Mouse (Mus musculus) kidney, postnatal 14 days (tissue): ENCODE data around the gene Angpt4.
A peak's percentile ranks its signal among the peaks of the same experiment; 100 is the strongest.

Source experiments
- DNase-seq: peaks from one replicate; pipeline ENCODE4 v3.0.0; 2022; ENCODE audit warnings: mixed read lengths

Angpt4 gene

DNA sequence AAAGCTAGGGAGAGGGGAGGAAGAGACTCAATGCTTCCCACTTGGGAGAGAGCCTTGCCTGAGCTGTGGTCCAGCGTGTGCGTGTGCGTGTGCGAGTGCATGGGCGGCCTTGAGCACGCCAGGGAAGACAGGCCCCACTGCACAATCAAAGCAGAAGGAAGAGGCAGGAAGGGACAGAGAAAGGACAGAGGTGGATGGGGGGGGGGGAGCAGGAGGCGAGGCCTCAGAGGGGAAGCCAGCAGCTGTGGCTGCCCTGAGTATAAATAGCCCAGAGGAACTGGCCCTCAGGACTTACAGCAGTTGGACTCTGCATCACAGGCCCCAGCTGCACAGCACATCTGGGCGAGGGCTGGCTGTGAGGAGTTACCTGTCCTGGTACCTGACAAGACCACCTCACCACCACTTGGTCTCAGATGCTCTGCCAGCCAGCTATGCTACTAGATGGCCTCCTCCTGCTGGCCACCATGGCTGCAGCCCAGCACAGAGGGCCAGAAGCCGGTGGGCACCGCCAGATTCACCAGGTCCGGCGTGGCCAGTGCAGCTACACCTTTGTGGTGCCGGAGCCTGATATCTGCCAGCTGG lies at the start of gene Angpt4:
Gene Angpt4, plus strand, starts transcription at position 292 of the 582 bp plus-strand sequence.
- no peak for DNase-seq

DNA sequence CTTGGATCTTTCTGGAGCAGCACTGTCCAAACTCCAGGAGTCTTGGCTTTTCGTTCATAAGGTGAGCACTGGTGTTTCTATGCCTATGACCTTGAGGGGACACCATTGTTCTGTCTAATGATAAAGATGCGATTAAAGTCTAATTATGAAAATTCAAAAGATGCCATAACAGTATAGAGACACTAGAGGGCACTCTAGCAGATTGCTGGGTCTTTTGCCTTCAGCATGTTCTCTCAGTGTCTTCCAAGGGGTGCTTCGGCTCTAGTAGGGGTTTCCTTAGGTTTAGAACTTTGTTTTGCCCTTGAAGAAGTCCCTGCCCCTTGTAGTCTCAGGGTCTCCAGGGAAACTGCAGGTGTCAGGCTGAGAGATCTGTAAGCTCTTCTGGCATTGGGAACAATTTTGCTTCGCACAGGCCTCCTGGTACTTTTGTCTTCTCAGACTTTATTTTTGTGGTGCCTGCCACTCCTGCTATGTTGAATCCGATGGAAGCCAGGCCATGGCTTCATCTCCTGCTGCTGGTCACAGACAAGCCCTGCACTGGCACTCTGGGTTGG lies 48.7 kb upstream of the Angpt4 start:
- DNase-seq: no peak

DNA sequence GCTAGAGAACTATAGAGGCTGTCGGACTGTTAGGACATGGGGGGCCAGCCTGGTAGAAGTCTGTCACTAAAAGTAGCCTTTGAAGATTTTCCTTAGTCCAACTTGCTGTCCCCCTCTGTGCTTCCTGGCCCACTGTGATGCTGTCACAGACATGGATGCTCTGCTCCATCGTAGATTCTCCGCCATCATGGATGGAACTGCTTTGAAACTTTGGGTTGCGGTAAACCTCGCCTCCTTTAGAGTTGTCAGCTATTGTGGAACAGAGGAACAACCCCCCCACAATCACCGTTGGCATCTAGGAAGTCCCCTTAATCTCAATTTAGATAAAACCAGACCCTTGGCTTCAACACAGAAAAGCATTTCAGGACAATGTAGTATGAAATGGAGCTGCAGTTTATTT lies 46.1 kb upstream of the Angpt4 start:
- no peak for DNase-seq

DNA sequence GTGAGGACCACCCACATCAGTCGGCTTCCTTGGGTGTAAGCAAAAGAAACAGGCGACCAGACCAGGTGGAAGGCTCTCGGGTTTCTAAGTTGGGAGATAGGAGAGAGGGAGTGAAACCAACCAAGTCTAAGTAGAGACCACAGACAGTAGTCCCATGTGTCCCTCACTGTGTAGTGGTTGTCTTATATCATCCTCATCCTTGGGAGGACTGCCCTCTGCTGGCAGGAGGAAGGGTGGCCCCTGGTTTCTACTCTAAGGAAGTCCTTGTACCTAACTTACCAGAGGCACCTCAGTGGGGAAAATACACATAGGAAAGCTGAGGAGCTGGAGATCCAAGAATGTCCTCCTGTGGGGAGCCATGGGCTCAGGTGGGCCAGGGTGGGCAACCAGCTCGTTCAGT lies 44.5 kb upstream of the Angpt4 start:
- peak; percentile 53 for DNase-seq

DNA sequence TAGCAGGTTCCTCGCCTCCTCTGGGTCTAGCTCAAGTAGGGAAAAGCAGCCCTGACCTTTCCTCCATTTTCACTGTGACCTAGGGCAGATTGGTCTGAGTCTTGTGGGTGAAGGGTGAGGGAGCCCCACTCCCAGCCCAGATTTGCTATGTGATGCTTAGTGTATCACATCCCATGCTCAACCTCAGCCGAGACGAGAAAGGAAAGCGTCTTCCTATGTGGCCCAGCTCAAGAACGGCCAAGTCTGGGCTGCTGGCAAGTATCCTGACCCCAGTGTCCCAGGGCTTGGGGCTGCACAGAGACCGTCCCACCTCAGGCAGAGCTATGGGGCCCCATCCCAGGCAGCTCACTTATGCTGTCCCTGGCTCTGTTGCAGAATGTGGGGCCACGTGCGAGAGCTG lies 42.8 kb upstream of the Angpt4 start:
- no peak for DNase-seq

DNA sequence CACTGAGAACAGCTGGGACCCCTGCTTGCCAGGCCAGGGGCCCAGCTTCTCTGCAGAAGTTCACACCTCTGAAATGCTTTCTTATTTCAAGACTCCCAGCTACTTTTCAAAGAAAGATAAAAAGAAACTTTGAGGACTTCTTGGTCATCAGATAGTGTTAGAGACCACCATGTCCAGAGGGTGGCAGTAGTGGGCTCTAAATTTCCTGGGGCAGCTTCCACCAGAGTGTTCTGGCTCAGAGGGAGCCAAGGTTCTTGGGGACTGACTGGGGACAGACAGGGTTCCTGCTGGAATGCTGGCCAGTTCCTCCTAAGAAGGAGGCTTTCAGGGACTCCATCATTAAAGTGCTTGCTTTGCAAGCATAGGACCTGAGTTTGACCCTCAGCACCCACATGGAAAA lies 36.5 kb upstream of the Angpt4 start:
- DNase-seq: peak; percentile 37

DNA sequence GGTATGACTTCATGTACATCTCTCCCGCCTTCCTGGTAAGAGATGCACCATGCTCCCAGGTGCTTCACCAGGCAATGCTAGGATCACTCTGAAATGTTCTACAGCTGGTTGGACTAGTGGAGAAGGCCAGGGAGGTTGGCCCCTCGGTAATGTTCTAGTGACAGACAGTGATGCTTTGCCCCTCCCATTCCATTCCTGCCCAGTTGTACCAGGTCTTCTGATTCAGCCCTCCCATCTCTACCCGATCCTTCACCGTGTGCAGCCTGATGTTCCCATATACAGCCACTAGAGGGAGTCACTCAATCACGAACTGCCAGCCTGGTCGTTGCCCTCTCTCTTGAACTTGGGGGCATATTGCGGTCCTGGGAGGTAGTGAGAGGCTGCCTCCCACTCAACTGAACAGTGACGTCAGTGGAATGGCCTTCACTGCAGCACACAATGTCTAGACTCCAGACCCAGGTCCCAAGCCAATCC lies 35.0 kb upstream of the Angpt4 start:
- DNase-seq: peak; percentile 62

DNA sequence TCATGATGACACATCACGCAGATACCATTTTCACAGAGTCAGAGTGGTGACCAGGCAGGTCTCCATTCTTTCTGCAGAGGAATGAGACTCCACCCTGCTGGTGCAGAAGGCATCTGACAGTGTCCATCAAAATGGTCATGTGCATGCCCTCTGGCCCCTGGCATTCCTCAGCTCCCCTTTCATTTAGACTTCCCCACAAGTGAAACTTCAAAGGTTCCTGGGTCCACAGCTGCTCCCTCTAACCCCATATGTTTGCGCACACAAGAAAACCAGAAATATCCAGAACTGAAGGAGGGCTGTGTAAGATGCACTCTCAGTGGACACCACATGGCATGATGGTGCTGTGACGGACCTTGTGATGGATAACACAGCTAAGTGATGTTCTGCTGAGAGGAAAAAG lies 32.4 kb upstream of the Angpt4 start:
- no peak for DNase-seq

DNA sequence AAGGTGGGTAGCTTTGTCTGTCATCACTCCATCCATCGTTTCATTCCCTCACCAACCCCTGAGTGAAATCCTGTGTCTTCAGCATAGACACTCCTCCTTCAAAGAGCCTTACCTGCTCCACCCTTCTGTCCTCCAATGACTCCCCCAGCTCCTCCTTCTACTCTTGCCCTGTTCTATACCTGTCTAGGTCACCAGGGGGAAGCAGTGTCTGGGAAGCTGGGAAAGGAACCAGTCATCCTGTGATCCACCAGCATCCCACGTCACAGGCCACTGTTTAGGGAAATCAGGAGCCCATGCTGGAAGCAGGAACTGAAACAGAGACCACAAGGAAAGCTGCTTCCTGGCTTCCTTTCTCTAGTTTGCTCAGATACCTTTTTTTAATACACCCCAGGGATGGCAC lies 31.2 kb upstream of the Angpt4 start:
- DNase-seq: peak; percentile 21

DNA sequence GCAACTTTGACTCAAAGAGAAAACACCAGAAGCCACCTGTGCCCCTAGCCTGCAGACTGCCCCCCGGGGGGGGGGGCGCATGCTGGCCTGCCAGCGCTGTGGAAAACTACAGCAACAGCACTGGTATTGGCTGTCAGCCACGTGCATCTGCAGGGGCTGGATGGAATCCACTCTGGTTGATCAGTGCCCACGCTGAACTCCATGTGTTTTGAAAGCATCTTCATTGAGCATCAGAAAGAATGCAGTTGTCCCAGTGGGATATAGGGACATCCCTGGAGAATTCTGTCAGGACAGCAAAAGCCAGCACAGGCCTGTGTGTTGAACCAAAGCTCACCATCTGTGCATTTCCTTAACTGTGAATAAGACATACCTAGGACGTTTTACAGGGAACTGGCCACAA lies 20.0 kb upstream of the Angpt4 start:
- DNase-seq: no peak

DNA sequence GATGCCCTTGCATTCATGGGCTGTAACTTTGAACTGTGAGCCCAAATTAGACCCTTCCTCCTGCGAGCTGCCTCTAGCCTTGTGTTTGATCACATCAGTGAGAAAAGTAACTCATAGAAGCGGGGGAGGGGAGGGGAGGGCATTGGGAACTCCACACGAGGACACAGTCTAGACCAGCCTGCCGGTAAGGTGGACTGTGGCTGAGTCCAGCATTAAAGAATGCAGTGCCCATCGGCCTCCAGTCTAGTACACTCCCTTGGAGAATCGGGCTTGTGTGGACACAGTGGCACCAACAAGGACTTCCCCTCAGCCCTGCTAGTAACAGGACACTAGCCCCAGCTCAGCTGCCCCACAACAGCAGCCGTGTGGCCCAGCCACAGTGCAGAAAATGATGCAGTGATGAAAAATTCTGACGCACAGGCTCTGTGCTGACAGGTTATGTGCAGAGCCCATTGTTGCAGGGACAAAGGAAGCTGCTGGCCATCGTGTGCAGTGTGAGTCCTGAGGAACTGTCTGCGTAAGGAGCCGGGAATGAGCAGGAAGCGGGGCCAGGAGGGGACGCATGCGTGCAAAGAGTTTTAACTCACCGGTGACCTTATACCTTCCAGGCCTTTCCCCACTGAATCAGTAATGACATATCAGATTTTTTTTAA lies 17.8 kb upstream of the Angpt4 start:
- no peak for DNase-seq

DNA sequence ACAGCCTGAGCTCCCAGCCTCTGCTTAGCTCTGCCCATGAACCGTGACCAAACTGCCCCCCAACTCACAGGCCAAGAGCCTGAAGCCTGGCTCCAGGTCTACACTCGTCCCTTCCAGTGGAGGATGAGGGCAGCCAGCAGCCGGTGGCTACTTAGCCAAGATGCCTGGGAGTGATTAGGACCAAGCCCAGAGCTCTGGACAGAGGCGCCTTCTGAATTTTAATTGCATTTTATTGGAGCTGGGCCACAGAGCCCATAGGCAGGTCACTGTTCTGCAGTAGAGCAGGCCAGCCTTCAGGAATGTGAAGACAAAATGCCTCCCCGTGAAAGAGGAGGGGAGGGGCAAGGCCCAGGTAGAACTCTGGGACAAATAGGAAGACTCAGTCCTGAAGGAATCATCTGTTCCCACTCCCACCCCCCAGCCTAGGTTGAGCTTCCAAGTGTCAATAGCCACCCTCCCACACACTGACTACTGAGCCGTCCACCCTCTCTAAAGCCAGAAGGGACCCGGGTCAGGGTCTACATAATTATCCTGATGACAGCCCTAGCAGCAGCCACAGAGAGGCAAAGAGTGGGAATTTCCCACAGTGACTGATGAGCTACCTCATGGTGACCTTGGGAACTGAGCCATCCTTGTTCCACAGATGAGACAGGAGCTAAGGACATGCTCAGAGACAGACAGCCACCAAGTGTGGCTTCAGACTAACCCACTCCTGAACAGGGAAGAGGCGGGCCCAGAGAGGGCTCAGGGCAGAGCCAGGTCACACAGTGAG lies 16.6 kb upstream of the Angpt4 start:
- peak; percentile 62 for DNase-seq

DNA sequence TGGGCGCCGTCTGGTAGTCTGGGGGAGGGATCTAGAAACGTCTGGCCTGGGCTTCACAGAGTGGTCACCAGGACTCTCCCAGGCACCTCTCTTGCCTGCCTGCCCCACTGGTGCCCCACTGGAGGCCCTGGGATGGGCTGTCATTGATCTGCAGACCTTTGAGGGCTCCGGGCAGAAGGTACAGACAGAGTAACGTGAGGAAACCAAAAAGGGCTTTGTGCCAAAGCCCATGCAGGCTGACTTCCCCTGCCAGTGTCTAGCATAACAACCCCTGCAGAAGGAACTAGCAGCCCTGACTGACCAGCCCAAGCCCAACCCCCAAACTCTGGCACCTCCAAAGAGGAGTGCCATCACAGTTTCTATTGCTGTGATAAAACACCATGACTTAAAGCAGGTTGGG lies 15.1 kb upstream of the Angpt4 start:
- no peak for DNase-seq

DNA sequence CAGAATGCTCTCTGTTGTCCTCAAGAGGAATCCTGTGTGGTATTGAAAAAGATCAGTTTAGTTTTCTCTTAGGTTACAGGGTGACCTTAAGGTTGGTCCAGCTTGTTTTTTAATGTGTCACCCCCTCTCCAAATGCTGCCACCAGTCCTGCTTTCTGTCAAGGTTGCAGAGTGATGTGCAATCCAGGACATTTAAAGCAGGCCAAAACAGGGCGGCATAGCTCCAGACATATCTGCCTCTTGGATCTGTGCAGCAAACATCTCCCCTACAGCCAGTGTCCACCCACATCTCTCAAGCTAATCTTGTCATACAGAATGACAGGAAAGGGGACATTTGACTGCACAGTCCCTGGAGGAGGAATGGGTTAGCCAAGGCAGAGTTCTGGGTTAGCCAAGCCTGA lies 12.9 kb upstream of the Angpt4 start:
- DNase-seq: no peak

DNA sequence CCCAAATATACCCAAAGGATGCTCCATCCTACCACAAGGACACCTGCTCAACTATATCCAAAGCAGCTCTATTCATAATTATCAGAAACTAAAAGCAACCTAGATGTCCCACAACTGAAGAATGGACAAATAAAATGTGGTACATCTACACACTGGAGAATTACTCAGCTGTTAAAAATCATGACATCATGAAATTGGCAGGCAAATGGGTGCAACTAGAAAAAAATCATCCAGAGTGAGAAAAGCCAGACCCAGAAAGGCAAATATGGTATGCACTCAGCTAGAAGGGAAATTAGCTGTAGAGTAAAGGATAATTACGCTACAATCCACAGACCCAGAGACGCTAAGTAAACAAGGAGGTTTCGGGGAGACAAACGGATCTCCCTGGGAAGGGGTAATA lies 10.2 kb upstream of the Angpt4 start:
- DNase-seq: no peak

DNA sequence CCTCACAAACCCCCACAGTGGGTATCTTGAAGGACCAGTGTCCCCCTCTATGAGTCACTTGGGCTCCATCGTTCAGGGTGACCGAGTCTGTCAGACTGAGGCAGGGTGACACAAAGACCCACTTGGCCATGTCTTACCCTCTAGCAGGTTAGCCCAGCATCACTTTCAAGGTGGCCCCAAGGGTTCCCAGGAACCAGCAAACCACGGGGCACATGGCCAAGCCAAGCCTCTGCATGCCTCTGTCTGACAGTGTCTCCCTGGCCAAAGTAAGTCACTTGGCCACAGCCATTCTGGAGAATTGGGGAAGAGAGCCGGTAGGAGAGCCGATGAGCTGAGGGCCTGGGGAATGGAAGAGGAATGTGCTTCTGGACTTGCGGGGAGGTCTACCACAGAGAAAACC lies 7.7 kb upstream of the Angpt4 start:
- no peak for DNase-seq

DNA sequence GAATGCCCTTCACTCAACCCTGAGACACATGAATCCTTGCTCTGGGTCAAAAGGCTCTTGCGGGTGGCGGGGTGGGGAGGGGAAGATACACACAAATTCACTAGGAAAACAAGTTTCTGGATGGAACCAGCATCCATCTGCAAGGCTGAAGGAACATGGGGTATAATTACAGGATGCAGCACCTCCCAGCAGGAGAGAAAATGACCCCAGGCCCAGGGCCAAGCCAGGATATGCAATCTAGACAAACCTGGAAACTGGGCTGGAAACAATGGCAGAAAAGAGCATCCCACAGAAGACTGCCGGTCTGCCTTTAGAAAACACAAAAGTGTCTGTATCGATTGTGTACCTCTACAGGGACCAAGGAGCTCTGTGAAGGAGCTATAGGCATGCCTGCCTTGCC lies 7.1 kb upstream of the Angpt4 start:
- no peak for DNase-seq

DNA sequence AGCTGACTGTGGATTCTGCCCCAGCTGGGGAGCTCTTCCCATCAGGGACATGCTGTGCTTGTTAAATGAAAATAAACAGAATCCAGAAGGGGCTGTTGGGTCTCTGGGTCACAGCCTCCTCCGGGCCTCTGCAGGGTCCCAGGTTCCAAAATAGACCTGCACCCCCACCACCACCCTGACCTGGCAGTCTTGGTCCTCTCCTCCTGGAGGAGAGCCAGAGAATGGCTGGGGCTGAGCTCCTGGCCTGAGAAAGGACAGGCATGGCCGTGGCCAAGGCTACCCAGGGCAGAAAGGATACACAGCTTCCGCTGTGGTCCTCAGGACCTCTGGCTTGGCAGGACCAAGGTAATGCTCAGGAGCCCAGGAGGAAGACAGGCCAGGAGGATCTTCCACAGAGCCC lies 6.4 kb upstream of the Angpt4 start:
- DNase-seq: no peak

DNA sequence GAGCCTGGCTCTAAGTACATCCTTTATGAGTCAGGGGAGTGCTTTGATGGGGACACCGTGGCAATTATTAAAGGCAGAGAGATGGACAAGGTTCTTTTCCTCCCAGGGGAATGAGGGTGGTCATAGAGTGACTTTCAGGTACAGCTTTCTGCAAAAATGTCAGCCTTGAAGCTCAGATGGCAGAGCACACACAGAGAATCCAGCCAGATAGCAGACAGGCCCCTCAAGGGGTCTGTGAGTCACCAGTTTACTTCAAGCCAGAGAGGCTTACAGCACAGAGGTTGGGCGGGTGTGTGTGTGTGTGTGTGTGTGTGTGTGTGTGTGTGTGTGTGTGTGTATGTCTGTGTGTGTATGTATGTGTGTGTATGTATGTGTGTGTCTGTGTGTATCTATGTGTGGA lies 4.0 kb upstream of the Angpt4 start:
- no peak for DNase-seq

DNA sequence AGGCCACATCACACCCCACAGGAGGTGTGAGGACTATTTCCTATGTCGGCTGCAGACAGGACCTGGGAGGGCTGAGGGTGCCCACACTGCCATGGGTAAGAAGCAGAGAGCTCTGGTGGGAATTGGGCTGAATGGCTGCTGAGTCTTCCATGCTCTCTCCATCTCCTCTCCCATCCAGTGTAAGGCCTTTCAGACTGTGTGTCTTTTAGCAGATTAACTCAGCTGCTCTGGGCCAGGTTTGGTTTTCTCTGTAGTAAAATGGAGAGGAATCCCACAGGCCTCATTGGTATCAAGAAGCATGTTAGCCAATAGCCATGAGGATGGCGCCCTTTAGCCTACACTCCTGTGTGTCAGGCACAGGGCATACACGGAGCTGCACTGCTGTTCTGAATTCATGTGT lies 1.6 kb upstream of the Angpt4 start:
- DNase-seq: no peak

DNA sequence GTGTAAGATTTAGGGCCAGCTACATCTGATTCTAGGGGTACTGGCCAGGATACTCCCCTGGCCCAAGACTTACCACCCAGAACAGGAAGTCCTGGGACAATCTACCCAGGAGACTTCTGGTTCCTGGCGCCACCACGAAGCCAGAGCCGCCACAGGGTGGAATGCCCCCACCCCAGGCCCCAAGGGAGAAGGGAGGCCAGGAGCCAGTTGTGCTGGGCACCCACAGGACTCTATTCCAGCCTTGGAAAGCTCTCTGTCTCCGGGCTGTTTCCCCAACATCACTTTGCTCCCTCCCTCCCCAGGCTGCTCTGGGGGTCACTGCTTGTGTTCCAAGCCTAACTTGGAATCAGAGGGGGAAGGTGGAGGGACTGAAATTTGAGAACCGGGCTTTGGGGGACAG lies 512 bp upstream of the Angpt4 start:
- no peak for DNase-seq

DNA sequence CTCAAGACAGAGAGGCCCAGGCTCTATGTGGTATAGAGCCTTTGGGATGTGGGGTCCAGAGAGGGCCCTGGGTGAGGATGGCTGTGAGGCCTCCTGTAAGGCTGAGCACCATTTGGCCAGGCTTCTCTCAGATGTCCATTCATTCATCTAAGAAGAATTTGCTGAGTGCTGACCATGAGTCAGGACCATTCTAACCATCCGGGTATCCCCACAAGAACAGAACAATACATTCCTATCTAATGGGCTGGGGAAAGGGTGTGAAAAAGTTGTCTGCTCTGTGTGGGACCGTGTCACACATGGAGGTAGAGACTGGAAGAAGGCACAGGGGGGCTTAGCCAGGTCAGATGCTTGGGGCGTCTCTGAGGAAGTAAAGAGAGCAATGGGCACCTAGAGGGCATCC lies 741 bp downstream of the Angpt4 start:
- DNase-seq: no peak

DNA sequence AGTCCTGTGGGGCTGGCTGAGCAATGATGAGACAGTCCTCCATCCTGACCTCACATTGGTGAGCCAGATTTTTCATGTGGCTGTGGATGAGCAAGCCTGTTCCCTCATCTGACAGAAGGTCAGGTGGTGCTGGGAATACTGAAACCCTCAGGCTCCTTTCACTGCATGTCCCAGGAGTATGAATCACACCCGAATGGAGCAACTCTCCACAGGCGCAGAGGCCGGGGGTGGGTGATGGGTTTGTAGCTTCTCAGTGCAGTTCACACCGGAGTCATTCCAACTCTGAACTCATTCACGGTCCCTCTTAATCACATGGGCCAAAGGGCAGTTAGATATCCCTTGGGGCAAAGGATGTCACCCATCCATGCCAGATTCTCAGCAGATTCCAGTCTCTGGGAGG lies 3.1 kb downstream of the Angpt4 start:
- no peak for DNase-seq

DNA sequence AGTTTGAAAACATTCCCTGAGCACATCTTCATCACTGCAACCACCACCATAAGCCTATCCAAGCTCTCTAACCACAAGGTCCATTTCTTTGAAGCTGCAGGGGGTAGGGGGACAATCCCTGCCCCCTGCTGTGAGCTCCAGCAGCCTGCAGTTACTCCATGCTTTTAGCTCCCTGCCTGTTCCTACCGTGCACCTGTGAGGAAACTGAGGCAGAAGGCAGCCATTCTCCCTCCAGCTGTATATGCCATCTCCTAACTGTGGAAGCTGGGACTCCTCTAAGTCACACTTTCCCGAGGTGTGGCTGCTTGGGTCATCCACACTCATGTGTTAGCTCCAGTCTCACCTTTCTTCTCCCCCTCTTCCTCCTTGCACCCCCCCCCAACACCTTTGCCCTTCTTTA lies 4.1 kb downstream of the Angpt4 start:
- DNase-seq: no peak
